Mouse (Mus musculus) adrenal gland, postnatal 4 days (tissue): Measurements from ENCODE around the gene Ces2f. TPM values are rescaled to one million over a fixed set of nuclear protein-coding genes. Genes with fewer than 3 reads are reported as not detected.
"Not testable (repeated sequence)": the region's sequence is repeated elsewhere in the genome, so short reads cannot be mapped to it uniquely, and the experiment has no call there.

Source experiments
- DNase-seq, 2 experiments: peaks; one replicate each; pipeline ENCODE4 v3.0.0; 2021 to 2022; ENCODE audit warnings: low spot score in 2 of 2, mixed read lengths in 2 of 2
- long read RNA-seq, 2 experiments: library from polyadenylated mRNA; stranded (forward); transcript quantifications; one replicate each; pipeline ENCODE4 v2.0.0; 2021
- total RNA-seq, 2 experiments: library from RNA; stranded (reverse); gene quantifications; 2 replicates each; pipeline ENCODE4 v1.2.3; 2021

Gene Ces2f
- under 1 TPM in 1 of 2 experiments, not detected in 1; 0.14 TPM for total RNA-seq
- long read RNA-seq, experiment 1: 0 reads
- long read RNA-seq, experiment 2: 0 reads

GRCm38 (mm10) chr8:104947056-104947455 lies at the start of gene Ces2f:
Gene Ces2f (plus strand): TSS chr8:104947356.
- DNase-seq: no peak

- no peak for DNase-seq
Observed at GRCm38 (mm10) chr8:104901746-104902145, 45.4 kb upstream of the Ces2f start.

GRCm38 (mm10) chr8:104907111-104907510 lies 40.0 kb upstream of the Ces2f start:
- DNase-seq: no peak

- not testable (repeated sequence) for DNase-seq
Observed at GRCm38 (mm10) chr8:104909021-104909420, 38.1 kb upstream of the Ces2f start.

- DNase-seq: not testable (repeated sequence)
Observed at GRCm38 (mm10) chr8:104909651-104910050, 37.5 kb upstream of the Ces2f start.

GRCm38 (mm10) chr8:104925972-104926596 lies 21.1 kb upstream of the Ces2f start, which contains the start of gene Ces2e:
Gene Ces2e (plus strand): TSS chr8:104926260.
- DNase-seq: no peak

- DNase-seq: no peak
Observed at GRCm38 (mm10) chr8:104927301-104927700, 19.9 kb upstream of the Ces2f start.

GRCm38 (mm10) chr8:104944665-104945064 lies 2.5 kb upstream of the Ces2f start:
- DNase-seq: no peak

GRCm38 (mm10) chr8:104949031-104949430 lies 1.9 kb downstream of the Ces2f start:
- DNase-seq: no peak

GRCm38 (mm10) chr8:104961537-104961961 lies 14.4 kb downstream of the Ces2f start, which contains the start of gene Ces2g:
Gene Ces2g (plus strand): TSS chr8:104961718.
- DNase-seq: no peak

- DNase-seq: no peak
Observed at GRCm38 (mm10) chr8:104962229-104962901, 15.2 kb downstream of the Ces2f start.

GRCm38 (mm10) chr8:104963375-104963894 lies 16.3 kb downstream of the Ces2f start:
- DNase-seq: no peak

GRCm38 (mm10) chr8:104984126-104984525 lies 37.0 kb downstream of the Ces2f start:
- no peak for DNase-seq

GRCm38 (mm10) chr8:104984942-104985341 lies 37.8 kb downstream of the Ces2f start:
- DNase-seq: no peak

- DNase-seq: no peak
Observed at GRCm38 (mm10) chr8:104998191-104998590, 51.0 kb downstream of the Ces2f start.

GRCm38 (mm10) chr8:104999183-104999582 lies 52.0 kb downstream of the Ces2f start:
- no peak for DNase-seq

- DNase-seq: no peak
Observed at GRCm38 (mm10) chr8:105000586-105000985, 53.4 kb downstream of the Ces2f start, which contains the start of gene Ces2h. Gene Ces2h (plus strand): TSS chr8:105000853.

Other genes with a start within 250 kb of the Ces2f start
- gene Ces2a, start 213.4 kb upstream of the Ces2f start, total RNA-seq: 10 to 100 TPM in 1 of 2 experiments, under 1 TPM in 1; 0.25 to 15.5 TPM
- 1 to 10 TPM; 2.8 to 8.4 TPM for gene Ces2b, start 115.8 kb upstream of the Ces2f start, total RNA-seq
- under 1 TPM in 1 of 2 experiments, not detected in 1; 0.34 TPM for gene Ces2c, start 100.3 kb upstream of the Ces2f start, total RNA-seq
- 1 to 10 TPM; 2.0 to 5.9 TPM for gene Ces2e, start 21.1 kb upstream of the Ces2f start, total RNA-seq
- gene Ces2g, start 14.4 kb downstream of the Ces2f start, total RNA-seq: 1 to 10 TPM; 5.6 to 7.6 TPM
- gene Ces2h, start 53.5 kb downstream of the Ces2f start, total RNA-seq: under 1 TPM; 0.34 to 0.85 TPM
- gene Ces3a, start 101.2 kb downstream of the Ces2f start, total RNA-seq: 10 to 100 TPM in 1 of 2 experiments, 1 to 10 TPM in 1; 1.2 to 41.5 TPM
- not detected for gene Ces3b, start 136.4 kb downstream of the Ces2f start, total RNA-seq
- gene Ces4a, start 184.4 kb downstream of the Ces2f start, total RNA-seq: not detected
- gene Cbfb, start 223.3 kb downstream of the Ces2f start, total RNA-seq: 10 to 100 TPM; 66.4 to 70.2 TPM